Comparison of ENCODE assay signal across 29 mouse cellular contexts in the genomic region with DNA sequence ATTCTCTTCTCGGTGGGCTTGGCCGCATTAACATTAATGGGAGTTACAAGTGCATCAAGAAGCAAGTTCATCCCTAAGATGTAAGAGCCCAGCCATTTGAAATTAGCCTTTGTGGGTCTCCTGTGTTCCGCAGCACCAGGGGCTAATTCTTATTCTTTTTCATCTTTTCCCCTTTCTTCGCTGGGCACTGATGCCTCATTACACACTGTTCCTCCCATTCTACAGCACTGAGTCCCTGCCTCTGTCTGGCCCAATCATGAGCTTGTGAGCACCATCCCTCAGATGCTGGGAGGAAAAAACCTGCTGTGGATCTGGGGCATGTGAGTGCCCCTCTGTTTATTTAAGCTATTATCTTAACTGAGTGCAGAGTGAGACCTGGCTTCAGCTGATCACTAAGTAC.
A peak's percentile ranks its signal among the peaks of the same experiment; 100 is the strongest.
DNase-seq lines count a peak whose midpoint lies in the region; ATAC-seq and TF ChIP-seq lines count a peak whose summit lies in the region.
"Had no signal": no experiment of that assay in that cellular context is flagged by ENCODE, and none has a peak within 500 bp of the region (broad histone marks: within the 10 kb centered on the region; RNA-seq: fewer than 3 reads in every experiment).

No protein-coding gene starts in this region.

- H3K4me3 ChIP-seq in layer of hippocampus, adult 2 months, result no peak overlapping the region
- no peak overlapping the region for H3K4me3 ChIP-seq in midbrain, embryonic 11.5 days (ENCODE audit: low read depth, low read length)
- no peak overlapping the region for H3K4me3 ChIP-seq in midbrain, postnatal 0 days (ENCODE audit: low read depth, low read length)
- H3K4me3 ChIP-seq in midbrain, embryonic 14.5 days (replicated peaks; ENCODE audit: low read depth, low read length), result no peak overlapping the region
- H3K4me3 ChIP-seq in midbrain, embryonic 10.5 days, result no peak overlapping the region
- H3K4me3 ChIP-seq: embryonic facial prominence, embryonic 13.5 days; embryonic facial prominence, embryonic 15.5 days; erythroblast, embryonic 14.5 days; forebrain, embryonic 10.5 days; forebrain, embryonic 12.5 days had no signal

- H3K4me1 ChIP-seq in midbrain, embryonic 11.5 days (ENCODE audit: control insufficient read depth, insufficient read depth, low read length), result no peaks in the 10 kb centered on the region; the same call in 1 of the 2 replicates
- no peaks in the 10 kb centered on the region for H3K4me1 ChIP-seq in midbrain, postnatal 0 days (ENCODE audit: insufficient read depth, low read length)
- no peaks in the 10 kb centered on the region for H3K4me1 ChIP-seq in midbrain, embryonic 14.5 days (ENCODE audit: control insufficient read depth, insufficient read depth, low read length)
- peaks cover 5% of the 10 kb centered on the region; the same call in 1 of the 2 replicates for H3K4me1 ChIP-seq in midbrain, embryonic 10.5 days
- H3K4me1 ChIP-seq: embryonic facial prominence, embryonic 13.5 days; embryonic facial prominence, embryonic 15.5 days had no signal

- no peak for DNase-seq in layer of hippocampus, adult 2 months (ENCODE audit: low spot score in 2 of 2)
- DNase-seq in layer of hippocampus, adult 8-10 months (ENCODE audit: low spot score in 2 of 2), result no peak
- DNase-seq in midbrain, embryonic 11.5 days (ENCODE audit: low spot score, missing footprints), result peak; percentile 37
- DNase-seq in midbrain, postnatal 0 days (ENCODE audit: low spot score), result no peak
- peak; percentile 27 for DNase-seq in midbrain, embryonic 14.5 days
- no peak for DNase-seq in midbrain, embryonic 10.5 days (ENCODE audit: low spot score)
- DNase-seq: adrenal gland, adult 8-10 months; adrenal gland, postnatal 14 days; adrenal gland, postnatal 36 days; B cell, adult 2 months; cerebellum, adult 11 months; cerebellum, adult 18-20 months; cerebellum, adult 8-10 months; cerebellum, adult 9-11 months; cerebellum, postnatal 14 days; cerebellum, postnatal 36 days; embryo, embryonic 11 days had no signal

- H3K36me3 ChIP-seq in midbrain, embryonic 11.5 days (ENCODE audit: control insufficient read depth, insufficient read depth, low read length), result no peaks in the 10 kb centered on the region
- no peaks in the 10 kb centered on the region for H3K36me3 ChIP-seq in midbrain, postnatal 0 days (ENCODE audit: insufficient read depth, low read length)
- no peaks in the 10 kb centered on the region for H3K36me3 ChIP-seq in midbrain, embryonic 14.5 days (ENCODE audit: control insufficient read depth, insufficient read depth, low read length)
- H3K36me3 ChIP-seq in midbrain, embryonic 10.5 days, result no peaks in the 10 kb centered on the region
- H3K36me3 ChIP-seq: embryonic facial prominence, embryonic 13.5 days; embryonic facial prominence, embryonic 15.5 days; forebrain, embryonic 10.5 days; forebrain, embryonic 12.5 days; G1E had no signal

- no peak overlapping the region for H3K4me2 ChIP-seq in midbrain, embryonic 11.5 days
- H3K4me2 ChIP-seq in midbrain, postnatal 0 days (ENCODE audit: low read depth, low read length, poor library complexity, severe bottlenecking), result no peak overlapping the region
- H3K4me2 ChIP-seq in midbrain, embryonic 14.5 days (ENCODE audit: low read length), result no peak overlapping the region
- H3K4me2 ChIP-seq: embryonic facial prominence, embryonic 13.5 days; embryonic facial prominence, embryonic 15.5 days; forebrain, embryonic 12.5 days had no signal

- WGBS in midbrain, embryonic 11.5 days, result 75% methylated on average over 4 of the region's 4 CpGs
- WGBS in midbrain, postnatal 0 days, result 64% methylated on average over 4 of the region's 4 CpGs
- 57% methylated on average over 4 of the region's 4 CpGs for WGBS in midbrain, embryonic 14.5 days
- WGBS in midbrain, embryonic 10.5 days, result 80% methylated on average over 4 of the region's 4 CpGs

- no peak for TF ChIP-seq CTCF in layer of hippocampus, adult 2 months (conservative IDR thresholded peaks at IDR 0.05)
- TF ChIP-seq CTCF in midbrain, postnatal 0 days (IDR thresholded peaks at IDR 0.05), result no peak

- H3K27ac ChIP-seq in layer of hippocampus, adult 2 months, result peak overlapping the region; percentile 43; the same call in 1 of the 2 replicates
- H3K27ac ChIP-seq in midbrain, embryonic 11.5 days (ENCODE audit: low read depth, low read length), result no peak overlapping the region
- H3K27ac ChIP-seq in midbrain, postnatal 0 days (ENCODE audit: low read depth, low read length), result no peak overlapping the region
- no peak overlapping the region for H3K27ac ChIP-seq in midbrain, embryonic 14.5 days (replicated peaks; ENCODE audit: low read depth, low read length)
- H3K27ac ChIP-seq in midbrain, embryonic 10.5 days (replicated peaks), result no peak overlapping the region
- H3K27ac ChIP-seq: embryonic facial prominence, embryonic 13.5 days; embryonic facial prominence, embryonic 15.5 days; forebrain, embryonic 10.5 days; forebrain, embryonic 12.5 days had no signal

- ATAC-seq in midbrain, embryonic 11.5 days (ENCODE audit: low FRiP score), result no peak
- no peak for ATAC-seq in midbrain, postnatal 0 days (ENCODE audit: low FRiP score)
- no peak for ATAC-seq in midbrain, embryonic 14.5 days (ENCODE audit: low FRiP score, low TSS enrichment)
- ATAC-seq: activated CD4-positive, CD25-positive, alpha-beta regulatory T cell, adult 4 months; CD4-positive, CD25-positive, alpha-beta regulatory T cell, adult 4 months; forebrain, embryonic 14.5 days; forebrain, embryonic 16.5 days; Patski had no signal

- H3K27me3 ChIP-seq in midbrain, embryonic 11.5 days (ENCODE audit: control insufficient read depth, insufficient read depth, low read length), result no peaks in the 10 kb centered on the region
- H3K27me3 ChIP-seq in midbrain, postnatal 0 days (ENCODE audit: insufficient read depth, low read length), result no peaks in the 10 kb centered on the region
- no peaks in the 10 kb centered on the region for H3K27me3 ChIP-seq in midbrain, embryonic 14.5 days (ENCODE audit: control insufficient read depth, insufficient read depth, low read length)
- no peaks in the 10 kb centered on the region for H3K27me3 ChIP-seq in midbrain, embryonic 10.5 days (ENCODE audit: low read depth, poor library complexity, severe bottlenecking)
- H3K27me3 ChIP-seq: CH12.LX; embryonic facial prominence, embryonic 13.5 days; embryonic facial prominence, embryonic 15.5 days; forebrain, embryonic 12.5 days; Patski had no signal

- H3K9ac ChIP-seq in midbrain, embryonic 11.5 days (ENCODE audit: low read length), result no peak overlapping the region
- no peak overlapping the region for H3K9ac ChIP-seq in midbrain, postnatal 0 days (replicated peaks; ENCODE audit: low read length, poor library complexity, severe bottlenecking)
- no peak overlapping the region for H3K9ac ChIP-seq in midbrain, embryonic 14.5 days (replicated peaks; ENCODE audit: low read length)
- H3K9ac ChIP-seq: embryonic facial prominence, embryonic 13.5 days; embryonic facial prominence, embryonic 15.5 days; forebrain, embryonic 12.5 days had no signal

- H3K9me3 ChIP-seq in midbrain, embryonic 11.5 days (ENCODE audit: control insufficient read depth, low read length), result no peaks in the 10 kb centered on the region
- H3K9me3 ChIP-seq in midbrain, postnatal 0 days (ENCODE audit: low read length), result no peaks in the 10 kb centered on the region
- no peaks in the 10 kb centered on the region for H3K9me3 ChIP-seq in midbrain, embryonic 14.5 days (ENCODE audit: control insufficient read depth, low read length)
- no peaks in the 10 kb centered on the region for H3K9me3 ChIP-seq in midbrain, embryonic 10.5 days (replicated peaks)
- H3K9me3 ChIP-seq: embryonic facial prominence, embryonic 13.5 days; forebrain, embryonic 10.5 days; forebrain, embryonic 12.5 days had no signal

Comparison
In these comparisons a context has a peak if more than half of its experiments do, and no peak if none do; other contexts are left out.
1. DNase-seq: peak in midbrain, embryonic 11.5 days (single experiment) and midbrain, embryonic 14.5 days (single experiment); none in layer of hippocampus, adult 2 months (0 of 2), layer of hippocampus, adult 8-10 months (0 of 2), midbrain, postnatal 0 days (single experiment) and midbrain, embryonic 10.5 days (single experiment).